Mouse (Mus musculus) layer of hippocampus, postnatal 14 days (tissue): ENCODE results near the gene Smndc1. TPM values are rescaled to one million over a fixed set of nuclear protein-coding genes. Genes with fewer than 3 reads are reported as not detected.

Source experiments
- DNase-seq, 2 experiments: peaks; one replicate each; pipeline ENCODE4 v3.0.0; 2021 to 2022; ENCODE audit warnings: low spot score in 2 of 2, mixed read lengths in 1 of 2
- total RNA-seq, 2 experiments: library from RNA; stranded (reverse); gene quantifications; 2 replicates each; pipeline ENCODE4 v1.2.3; 2021

The Smndc1 gene
- total RNA-seq, 2 experiments from 2014 or later, result 34.9 to 36.8 TPM

DNA sequence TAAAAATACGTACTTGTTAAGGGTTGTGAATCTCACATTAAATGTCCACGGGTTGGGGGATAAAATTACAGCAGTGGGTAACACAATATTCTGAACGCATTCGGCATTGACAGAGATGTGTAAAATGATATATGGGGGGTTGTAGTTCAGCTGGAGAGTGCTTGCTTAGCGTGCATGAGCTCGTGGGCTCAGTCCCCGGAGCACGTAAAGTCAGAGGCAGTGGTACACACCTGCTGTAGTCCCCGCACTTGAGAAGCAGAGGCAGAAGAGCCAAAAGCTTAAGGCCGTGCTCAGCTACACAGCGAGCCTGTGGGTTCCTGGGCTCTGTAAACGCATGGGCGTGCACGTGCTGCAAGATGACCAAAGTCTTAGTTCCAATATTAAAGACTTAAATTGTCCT, 44.6 kb downstream of the Smndc1 start:
- DNase-seq, result no peak

DNA sequence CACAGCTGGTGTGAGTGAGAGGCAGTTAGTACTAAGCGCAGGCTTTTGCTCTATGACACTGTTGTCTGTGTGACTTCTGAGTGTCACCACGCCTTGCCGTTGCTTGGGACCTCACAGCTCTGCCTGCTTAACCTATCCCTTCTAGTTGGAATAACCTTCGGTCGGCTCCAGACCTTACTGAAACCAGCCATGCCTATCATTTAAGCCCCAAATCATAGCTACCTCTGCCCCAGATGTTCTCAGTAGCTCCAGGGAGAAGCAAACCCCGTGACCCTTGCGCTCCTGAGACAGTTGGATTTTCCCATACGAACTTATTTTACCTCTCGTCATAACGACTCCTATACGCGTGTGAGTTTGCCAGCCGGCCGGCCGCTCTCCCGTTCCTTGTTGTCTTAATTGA, 46.3 kb downstream of the Smndc1 start:
- no peak for DNase-seq

DNA sequence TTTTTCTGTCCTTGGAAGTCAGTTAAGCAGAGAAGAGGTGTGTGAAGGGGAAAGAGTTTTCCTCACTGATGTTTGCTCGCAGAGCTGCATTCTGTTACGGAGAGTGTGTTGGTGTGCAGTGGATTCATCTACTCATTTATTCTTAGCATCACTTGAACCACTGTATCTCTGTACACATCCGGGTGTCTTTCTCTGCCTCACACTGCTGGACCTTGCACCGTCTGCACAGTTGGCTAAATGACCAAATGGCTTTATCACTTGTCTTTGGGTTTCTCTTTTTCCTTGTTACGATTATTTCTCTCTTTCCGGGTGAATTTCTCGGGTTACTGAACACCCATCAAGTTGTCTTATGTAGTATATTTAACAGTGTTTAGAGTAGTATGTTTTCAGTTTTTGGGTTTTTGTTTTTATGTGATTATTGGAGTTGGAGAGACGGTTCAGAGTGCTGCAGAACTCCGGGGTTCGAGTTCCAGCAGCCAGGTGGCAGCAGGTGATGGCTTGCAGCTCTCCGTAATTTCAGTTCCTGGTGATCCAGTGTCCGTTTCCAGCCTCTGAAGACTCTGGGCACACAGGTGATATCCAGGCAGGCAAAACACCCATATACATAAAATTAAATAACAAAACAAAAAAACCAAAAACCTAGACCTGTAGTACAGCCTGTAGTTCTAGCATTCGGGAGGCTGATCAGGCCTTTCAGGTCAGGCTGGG, 47.0 kb downstream of the Smndc1 start:
- DNase-seq, result no peak

DNA sequence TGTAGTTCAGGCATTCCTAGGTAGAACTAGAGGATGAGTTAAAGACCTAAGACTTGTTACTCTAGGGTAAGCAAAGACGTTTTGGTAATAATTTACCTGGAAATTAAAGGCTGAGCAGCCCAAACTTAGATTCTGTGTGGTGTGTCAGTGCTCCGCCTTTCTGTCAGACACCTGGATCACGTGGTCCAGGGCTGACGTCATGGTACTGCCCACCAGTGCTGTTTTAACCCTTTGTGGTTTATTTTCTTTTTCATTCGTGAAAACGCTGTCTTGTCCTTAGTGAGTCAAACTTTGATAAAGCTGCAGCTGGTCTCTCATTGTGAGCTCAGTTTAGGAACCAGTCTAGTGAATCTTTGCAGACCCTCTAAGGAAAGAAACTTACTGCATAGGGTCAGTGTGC, 50.0 kb downstream of the Smndc1 start:
- no peak for DNase-seq

DNA sequence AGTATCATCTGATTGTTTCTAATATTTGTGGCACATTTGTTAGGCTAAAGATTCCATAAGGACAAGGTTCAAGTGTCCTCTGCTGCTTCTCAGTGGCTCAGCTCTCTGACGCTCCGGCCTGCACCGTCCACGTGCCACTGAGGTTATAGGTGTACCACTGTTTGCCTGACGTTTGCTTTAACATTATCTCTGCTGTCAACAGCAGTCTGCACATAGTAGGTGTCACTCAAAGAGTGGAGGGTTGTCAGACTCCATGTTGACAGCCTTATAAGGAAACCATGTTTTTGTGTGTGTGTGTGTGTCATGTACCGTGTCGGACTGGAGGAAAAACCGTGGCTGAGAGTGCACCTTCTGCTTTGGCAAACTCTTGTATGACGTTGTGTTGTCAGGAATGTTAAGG, 55.1 kb downstream of the Smndc1 start:
- no peak for DNase-seq

DNA sequence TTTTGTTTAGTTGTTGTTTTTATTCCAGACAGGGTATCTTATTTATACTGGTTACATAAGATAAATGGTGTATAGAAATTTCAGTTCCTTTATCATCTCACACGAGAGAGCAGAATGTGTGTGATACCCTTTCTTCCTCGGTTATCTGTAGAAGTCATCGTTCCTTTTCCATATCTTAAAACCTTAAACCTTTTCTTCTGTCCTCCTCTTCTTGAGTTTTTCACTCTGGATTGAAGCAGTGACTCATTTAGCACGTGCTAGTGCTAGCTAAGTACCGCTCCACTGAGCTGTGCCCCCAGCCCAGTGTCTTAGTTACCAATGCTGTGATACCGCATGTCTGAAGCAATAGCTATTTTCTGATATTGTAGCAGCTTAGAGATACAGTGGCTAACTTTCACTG, 56.6 kb downstream of the Smndc1 start:
- no peak for DNase-seq

DNA sequence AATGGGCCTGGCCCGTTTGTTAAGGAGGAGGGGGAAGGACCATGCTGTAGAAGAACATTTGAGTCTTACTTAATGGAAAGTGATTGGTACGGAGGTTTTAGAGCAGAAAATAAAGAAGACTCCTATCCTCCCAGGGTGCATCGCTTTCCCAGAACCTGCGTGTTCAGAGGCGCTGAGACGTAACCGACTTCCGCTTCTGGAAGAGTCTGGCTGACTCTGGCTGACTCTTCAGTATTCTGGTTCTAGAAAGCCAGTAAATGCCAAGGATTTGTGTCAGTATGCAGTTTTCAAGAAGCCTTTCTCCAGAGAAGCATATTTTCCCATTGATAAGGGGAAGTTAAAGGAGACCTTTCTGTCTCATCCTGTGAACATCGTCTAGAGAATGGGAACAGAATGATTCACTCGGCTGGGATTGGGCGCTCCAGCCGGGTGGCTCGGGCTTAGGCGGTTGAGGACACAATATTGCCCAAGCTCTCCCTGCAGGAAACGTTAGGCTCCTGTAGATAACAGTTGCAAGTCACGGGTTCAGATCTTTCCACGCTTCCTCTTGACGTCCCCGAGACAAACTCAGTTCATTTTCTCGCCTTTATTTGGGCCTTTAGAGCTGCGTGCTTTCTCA, 58.4 kb downstream of the Smndc1 start:
- no peak for DNase-seq

DNA sequence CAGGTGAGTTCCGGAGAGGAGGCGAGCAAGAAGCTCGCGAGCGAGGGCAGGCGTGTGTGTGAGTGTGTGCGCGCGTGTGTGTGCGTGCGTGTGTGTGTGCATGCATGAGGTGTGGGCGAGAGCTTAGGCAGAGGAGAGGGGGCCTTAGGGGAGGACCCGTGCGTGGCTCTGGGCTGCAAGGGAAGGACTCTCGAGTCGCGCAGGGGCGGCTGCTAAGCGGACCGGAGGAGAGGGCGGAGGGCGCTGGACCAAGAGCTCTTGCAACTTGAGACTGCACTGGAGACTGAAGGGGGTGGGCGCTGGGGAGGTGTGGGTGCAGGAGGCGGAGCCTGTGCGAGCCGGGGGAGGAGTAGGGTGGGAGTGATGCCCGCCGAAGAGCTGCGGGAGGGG, 60.4 kb downstream of the Smndc1 start:
- DNase-seq, result peak; percentile 60 to 82

Other genes starting within 250 kb of the Smndc1 start
- 10 to 100 TPM; 61.0 to 67.0 TPM for gene Mxi1, start 80.1 kb downstream of the Smndc1 start, total RNA-seq
- not detected for gene Gm10197, start 18.8 kb downstream of the Smndc1 start, total RNA-seq
- gene Dusp5, start 138.5 kb upstream of the Smndc1 start, total RNA-seq, result 10 to 100 TPM; 16.9 to 19.8 TPM
- 10 to 100 TPM; 29.8 to 45.3 TPM for gene Nutf2-ps1, start 198.5 kb upstream of the Smndc1 start, total RNA-seq
- 10 to 100 TPM; 34.8 to 37.3 TPM for gene Smc3, start 209.8 kb upstream of the Smndc1 start, total RNA-seq